Mouse (Mus musculus) right cerebral cortex, adult 18-20 months (tissue): Measurements from ENCODE around the gene Pim2.

Experiments
- DNase-seq: peaks from one replicate; pipeline ENCODE4 v3.0.0; 2022; ENCODE audit warnings: mixed read lengths

Gene Pim2

DNA sequence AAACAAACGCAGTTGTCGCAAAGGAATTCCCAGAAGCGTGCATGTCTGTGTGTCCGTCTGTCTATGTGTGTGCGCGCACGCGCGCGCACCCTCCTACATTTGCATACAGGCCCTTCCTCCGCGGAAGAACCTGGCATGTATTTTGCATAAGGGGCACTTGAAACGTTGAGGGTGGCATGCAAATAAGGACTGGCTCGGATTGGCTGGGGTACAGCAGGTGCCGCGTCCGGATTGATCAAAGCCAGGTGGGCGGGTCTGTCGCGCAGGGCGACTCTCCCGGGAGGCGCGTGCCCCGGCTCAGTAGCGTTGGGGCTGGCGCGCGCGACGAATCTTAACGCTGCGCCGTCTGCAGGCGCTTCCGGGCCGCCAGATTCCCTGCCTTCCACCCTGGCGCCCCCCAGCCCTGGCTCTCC is at the start of gene Pim2:
Gene Pim2 (plus strand): TSS at position 256 of the 413 bp plus-strand sequence.
- peak; percentile 87 for DNase-seq

GRCm38 (mm10) chrX:7837146-7837545 is 40.9 kb upstream of the Pim2 start:
- DNase-seq = no peak

DNA sequence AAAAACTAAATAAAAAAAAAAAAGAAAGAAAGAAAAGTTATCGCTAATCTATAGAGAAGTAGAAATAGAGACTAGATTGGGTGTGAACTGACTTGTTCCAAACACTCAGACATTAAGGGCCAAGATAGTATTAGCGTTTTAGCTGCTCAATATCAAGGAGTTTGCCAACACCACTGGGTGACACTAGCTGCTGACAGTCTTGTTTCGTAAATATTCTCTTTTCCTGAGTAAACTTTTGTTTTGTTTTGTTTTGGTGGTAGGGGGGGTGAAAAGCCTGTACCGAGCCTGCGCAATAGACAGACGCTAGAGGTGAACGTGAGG is 37.3 kb upstream of the Pim2 start:
- DNase-seq = no peak

DNA sequence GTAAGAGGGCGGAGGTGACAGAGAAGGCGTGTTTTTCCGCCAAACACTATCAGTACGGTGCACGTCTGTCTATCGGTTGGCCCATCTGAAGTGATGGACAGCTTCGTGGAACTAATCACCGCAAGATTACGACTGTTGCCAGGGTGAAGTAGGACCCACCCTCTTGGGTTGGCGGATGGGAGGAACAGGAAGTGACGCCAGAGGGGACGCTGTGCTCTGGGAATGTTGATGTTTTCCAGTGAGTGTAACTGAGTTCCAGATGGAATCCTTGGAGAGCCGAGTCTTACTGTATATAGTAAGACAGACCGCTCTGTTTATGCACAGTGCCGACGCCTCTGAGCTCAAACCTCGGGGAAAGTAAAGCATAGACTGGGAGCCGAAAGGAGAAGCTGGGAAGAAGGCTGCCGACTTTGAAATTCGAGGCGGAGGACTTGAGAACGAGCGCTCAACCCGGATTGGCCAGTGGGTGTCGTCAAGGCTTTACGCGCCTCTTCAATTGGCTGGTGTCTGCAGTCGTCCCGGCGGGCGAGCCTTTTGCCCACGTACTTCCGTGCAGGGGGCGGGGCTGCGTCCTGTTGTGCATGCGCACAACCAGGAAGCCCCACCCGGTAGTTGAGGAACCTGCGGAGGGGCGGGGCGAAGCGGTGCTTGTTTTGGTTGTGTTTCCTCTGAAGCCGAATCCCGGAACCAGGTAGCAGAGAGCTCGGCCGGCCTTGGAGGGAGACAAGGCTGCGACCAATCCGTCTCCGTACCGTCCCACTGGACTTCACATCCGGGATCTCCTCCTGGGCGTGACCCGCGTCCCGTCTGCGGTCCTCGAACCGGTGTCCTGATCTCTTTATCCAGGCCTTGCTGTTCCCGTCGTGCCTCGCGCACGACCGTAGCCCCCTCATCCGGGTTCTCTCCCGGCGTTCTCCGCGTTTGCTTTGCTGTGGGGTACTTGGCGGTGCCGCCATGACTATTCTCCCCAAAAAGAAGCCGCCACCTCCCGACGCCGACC is 36.6 kb upstream of the Pim2 start, which contains the start of gene Otud5:
Gene Otud5 (plus strand): TSS at position 202 of the 1,000 bp plus-strand sequence.
- peak; percentile 96 for DNase-seq

GRCm38 (mm10) chrX:7842318-7842717 is 35.7 kb upstream of the Pim2 start:
- peak; percentile 6 for DNase-seq

GRCm38 (mm10) chrX:7847845-7848244 is 30.2 kb upstream of the Pim2 start:
- DNase-seq = peak; percentile 8

DNA sequence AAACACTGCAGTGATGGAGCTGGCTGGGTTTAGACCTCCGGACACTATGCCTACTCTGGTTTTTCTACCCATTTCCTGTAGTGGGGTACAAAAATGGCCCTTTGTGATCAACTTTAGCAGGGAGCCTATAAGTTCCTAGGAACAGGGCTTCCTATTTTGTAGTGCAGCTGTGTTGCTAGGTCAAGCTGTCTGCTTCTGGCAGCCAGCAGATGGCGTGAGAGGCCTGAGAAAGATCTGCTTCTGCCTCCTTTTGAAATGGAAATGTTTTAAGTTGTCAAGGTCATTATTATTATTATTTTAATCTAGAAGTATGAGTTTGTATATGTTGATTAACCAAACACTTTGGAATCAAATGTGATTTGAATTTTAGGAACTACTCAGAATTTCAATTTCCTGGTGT is 23.5 kb upstream of the Pim2 start:
- peak; percentile 15 for DNase-seq

- DNase-seq = no peak
Measured at GRCm38 (mm10) chrX:7859191-7859753, 18.8 kb upstream of the Pim2 start.

DNA sequence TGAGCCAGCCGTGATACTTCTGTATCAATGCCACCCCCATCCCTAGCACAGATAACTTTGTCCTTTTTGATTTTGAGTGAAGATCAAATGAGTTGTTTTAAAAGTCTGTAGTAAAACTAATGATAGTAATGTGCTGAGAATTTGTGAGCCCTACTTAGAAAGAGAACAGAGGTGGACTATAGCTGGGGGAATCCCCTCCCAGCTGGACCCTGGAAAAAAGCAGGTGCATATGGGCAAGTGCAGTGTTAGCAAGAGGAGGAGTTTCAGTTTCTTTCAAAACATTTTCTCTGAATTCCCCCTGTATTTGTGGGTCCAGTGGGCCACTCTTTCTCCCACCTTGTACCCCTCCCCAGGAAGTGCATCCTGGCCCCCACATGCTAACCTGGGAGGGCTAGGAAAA is 14.9 kb upstream of the Pim2 start:
- DNase-seq = no peak

GRCm38 (mm10) chrX:7864551-7864950 is 13.5 kb upstream of the Pim2 start:
- DNase-seq = no peak

- no peak for DNase-seq
Measured at GRCm38 (mm10) chrX:7865343-7865742, 12.7 kb upstream of the Pim2 start.

DNA sequence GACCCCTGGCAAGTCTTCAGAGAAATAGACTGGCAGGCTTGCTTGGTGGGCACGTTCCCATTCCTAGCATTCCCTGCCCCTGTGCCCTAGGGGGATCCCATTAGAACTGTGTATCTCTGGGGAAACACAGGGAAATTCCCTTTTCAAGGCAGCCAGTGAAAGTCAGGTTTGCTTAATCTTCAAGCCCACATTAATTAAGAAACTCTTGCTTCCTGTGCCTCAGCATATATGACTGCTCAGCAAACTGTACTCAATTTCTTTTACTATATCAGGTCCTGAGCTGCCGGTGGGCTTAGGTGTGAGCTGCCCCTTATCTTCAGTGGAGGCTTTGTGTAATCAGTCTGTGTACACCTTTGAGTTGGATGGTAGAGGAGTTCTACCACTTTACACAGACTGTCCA is 12.3 kb upstream of the Pim2 start:
- no peak for DNase-seq

DNA sequence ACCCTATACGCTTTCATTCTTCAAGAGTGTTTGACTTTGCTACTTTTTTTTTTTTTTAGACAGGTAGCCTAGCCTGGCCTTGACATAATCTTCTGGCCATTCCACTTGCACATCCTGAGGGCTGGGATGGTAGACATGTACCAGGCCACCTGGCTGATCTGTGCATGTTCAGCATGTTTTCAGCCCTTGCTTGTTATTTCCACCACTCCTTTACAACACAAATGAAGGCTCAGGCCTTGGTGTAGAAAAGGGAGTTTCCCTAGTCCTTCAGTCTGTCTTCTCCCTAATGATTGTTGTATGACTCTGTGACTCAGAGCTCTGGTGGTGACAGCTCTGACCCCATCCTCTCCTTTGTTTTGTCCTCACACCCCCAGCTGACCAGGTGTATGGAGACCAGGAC is 10.9 kb upstream of the Pim2 start:
- DNase-seq = no peak

DNA sequence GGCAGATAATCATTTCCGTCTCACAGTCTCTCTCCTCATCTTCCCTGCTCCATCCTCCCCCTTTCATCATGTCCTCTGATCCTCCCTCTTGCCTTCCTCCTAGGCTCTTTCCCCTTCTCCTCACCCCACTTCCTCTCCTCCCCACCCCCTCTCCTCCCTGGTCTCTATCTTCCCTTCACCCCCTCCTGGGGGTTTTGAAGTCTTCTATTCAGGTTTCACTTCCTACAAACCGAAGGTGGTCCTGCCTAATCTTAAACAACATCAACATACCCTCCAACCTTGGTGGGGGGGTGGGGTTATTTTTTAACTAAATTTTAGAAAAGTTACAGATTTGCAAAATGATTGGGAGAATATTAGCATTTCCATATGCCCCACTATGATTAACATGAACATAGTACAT is 9.6 kb upstream of the Pim2 start:
- no peak for DNase-seq

DNA sequence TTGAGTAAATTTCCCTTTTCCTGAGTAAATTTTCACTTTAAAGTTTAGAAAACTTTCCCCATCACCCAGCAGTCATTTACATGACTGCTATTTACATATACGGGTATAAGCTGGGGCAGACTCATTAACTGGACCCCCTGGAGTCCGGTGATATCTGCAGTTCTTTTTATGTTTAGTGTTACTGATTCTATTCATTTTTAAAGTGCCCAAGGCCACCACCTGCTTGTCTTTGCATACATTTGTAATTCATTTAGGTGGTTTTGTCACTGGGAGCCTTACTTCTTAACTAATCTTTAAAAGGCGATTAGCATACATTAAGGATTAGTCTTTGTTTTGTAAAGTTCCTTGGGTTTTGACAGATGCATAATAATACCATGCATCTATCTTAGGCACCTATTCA is 8.2 kb upstream of the Pim2 start:
- DNase-seq = no peak

DNA sequence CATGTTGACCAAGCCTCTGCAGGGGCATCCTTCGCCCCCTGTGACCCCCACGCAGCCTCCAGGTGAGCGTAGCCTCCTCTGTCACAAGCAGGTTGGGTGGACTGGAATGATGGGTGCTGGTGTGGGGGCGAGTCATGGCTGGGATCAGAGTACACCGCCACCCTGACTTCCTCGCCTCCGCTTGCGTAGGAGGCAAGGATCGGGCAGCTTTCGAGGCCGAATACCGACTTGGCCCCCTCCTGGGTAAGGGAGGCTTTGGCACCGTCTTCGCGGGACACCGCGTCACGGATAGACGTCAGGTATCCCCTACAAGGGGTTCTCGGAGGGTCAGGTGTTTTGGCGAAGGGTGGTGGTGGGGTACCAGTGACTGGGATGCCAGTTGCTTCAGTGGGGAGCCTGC is 433 bp downstream of the Pim2 start:
- no peak for DNase-seq

DNA sequence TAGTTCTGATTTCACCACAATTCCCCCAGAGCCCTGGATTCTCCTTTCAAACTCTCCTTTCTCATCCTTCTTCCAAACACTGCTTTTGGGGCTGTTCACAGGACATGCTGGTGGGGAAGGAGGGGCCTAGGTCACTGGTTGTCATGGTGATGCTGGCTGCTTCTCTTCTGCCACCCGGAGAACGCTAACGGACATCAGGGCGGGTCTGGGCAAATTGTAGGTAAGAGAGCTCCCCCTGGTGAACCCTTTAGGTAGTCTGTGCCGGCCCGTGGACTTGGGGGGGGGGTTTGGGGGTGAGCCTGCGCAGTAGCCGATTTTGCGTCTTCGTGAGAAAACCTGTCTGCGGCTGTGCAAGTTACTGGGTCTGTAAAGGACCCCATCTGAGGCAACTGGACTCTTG is 1.8 kb downstream of the Pim2 start:
- DNase-seq = peak; percentile 70

GRCm38 (mm10) chrX:7883841-7884567 is 5.9 kb downstream of the Pim2 start, which contains the start of gene Slc35a2:
Gene Slc35a2, plus strand, starts transcription at chrX:7884028.
- peak; percentile 81 for DNase-seq

DNA sequence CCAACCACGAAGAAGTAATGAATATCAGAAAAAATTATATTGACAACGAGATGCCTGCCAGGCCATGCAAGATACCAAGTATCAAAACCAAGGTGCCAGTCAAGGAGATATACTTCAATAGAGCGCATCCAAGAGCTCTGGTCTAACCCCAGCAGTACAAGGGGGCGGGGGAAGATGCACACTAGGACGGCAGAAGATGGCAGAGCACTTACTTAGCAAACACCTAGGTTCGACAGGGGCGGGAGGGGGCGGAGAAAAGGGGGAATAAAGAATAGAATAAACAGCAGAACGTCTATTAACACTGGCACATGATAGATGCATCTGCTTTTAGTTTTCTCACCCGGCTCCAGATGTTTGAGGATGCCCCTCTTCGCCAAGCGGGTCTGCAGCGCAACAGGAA is 20.1 kb downstream of the Pim2 start:
- no peak for DNase-seq

DNA sequence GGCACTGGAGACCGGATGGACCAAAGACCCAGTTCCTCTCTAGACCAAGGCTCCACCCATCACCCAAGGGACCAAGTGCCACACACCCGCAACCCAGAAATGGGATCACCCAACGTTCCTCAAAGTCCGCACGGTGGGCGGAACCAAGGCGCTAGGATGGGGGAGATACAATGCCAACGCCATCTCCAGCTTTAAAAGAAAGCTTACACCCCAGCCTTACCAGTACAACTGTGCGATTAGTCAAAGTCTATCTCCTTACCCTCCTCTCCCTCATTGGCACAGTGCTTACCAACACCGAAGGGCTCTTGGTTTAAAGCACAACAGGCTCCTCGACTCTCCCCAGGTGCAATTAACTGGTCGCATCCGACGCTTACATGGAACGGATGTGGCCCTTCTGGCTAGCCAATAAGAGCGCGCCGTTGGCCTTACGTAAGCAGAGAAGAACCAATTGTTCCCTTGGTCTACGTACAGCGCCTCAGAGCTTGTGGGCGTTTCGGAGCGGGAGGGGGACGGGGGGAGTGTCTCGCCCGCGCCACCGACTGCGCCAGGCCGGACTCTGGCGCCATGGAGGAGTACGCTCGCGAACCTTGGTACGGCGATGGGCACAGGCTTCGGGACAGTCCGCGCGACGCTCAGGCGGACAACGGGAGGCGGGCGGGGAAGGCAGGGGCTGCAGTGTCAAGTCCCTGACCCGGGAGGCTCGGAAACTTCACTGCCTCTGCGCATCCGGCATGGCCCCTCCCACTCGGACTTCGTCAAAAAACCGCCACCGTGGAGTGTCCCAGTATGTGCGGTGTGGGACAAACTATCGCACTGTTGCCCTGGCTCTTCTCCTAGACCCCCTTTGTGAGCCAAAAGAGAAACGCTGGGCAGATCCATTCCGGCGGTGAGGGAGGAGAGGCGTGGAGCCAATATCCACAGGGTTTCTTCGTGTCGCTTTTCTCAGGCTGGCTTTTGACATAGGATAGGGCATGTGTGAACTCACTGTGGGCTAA is 21.1 kb downstream of the Pim2 start, which contains the start of the genes Pqbp1 and Timm17b:
Gene Pqbp1 (minus strand): TSS at position 390 of the 995 bp plus-strand sequence.
Gene Timm17b (plus strand): TSS at position 478 of the 995 bp plus-strand sequence.
- peak; percentile 91 for DNase-seq

GRCm38 (mm10) chrX:7904441-7904840 is 26.4 kb downstream of the Pim2 start:
- DNase-seq = no peak

DNA sequence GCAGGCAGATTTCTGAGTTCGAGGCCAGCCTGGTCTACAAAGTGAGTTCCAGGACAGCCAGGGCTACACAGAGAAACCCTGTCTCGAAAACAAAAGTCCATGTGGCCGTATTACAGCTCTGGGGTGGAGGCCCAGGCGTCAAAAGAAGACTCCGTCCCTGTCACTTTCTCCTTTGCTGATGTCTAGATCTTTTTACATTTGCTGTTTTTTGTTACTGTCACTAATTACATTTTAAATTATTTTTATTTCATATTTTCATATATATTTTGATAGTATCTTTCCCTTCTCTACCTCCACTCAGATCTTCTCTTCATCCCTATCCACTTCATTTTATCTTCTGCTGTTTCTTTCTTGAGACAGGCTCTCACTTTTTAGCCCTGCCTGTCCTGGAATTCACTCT is 29.7 kb downstream of the Pim2 start, which contains the start of gene Gm10491:
Gene Gm10491 (minus strand): TSS at position 101 of the 400 bp plus-strand sequence.
- DNase-seq = no peak
